Mouse (Mus musculus) cerebellum, adult 8-10 months (tissue): ENCODE results near the gene Rergl.

Source experiments
- DNase-seq: peaks from one replicate; pipeline ENCODE4 v3.0.0; 2022

Gene Rergl

GRCm38 (mm10) chr6:139501876-139502275 is at the start of gene Rergl:
Gene Rergl, minus strand, starts transcription at chr6:139501976.
- no peak for DNase-seq

GRCm38 (mm10) chr6:139538469-139538868 is 36.7 kb upstream of the Rergl start:
- DNase-seq: no peak

GRCm38 (mm10) chr6:139525406-139525805 is 23.6 kb upstream of the Rergl start:
- DNase-seq: no peak

GRCm38 (mm10) chr6:139524288-139524687 is 22.5 kb upstream of the Rergl start:
- no peak for DNase-seq

- DNase-seq: peak; percentile 26
Observed at GRCm38 (mm10) chr6:139514938-139515510, 13.2 kb upstream of the Rergl start.

GRCm38 (mm10) chr6:139479730-139480129 is 22.0 kb downstream of the Rergl start:
- DNase-seq: no peak

- no peak for DNase-seq
Observed at GRCm38 (mm10) chr6:139464980-139465379, 36.8 kb downstream of the Rergl start.

- DNase-seq: no peak
Observed at GRCm38 (mm10) chr6:139464292-139464691, 37.5 kb downstream of the Rergl start.

GRCm38 (mm10) chr6:139461094-139461493 is 40.7 kb downstream of the Rergl start:
- DNase-seq: no peak

GRCm38 (mm10) chr6:139460470-139460869 is 41.3 kb downstream of the Rergl start:
- no peak for DNase-seq

- no peak for DNase-seq
Observed at GRCm38 (mm10) chr6:139443999-139444398, 57.8 kb downstream of the Rergl start.
